Mouse (Mus musculus) embryonic facial prominence, embryonic 11.5 days (tissue): Measurements from ENCODE around the gene Heg1. TPM values are rescaled to one million over a fixed set of nuclear protein-coding genes. Genes with fewer than 3 reads are reported as not detected.

Experiments used
- ATAC-seq: fragments of 200-750 bp; cut with Nextera tagmentation; replicated peaks from 2 replicates; pipeline ENCODE4 v1.8.0; 2017; ENCODE audit warnings: low read depth; ENCODE audit not compliant: insufficient number of reproducible peaks, low FRiP score, low TSS enrichment
- DNase-seq: peaks from one replicate; pipeline ENCODE4 v3.0.0-alpha.2; 2015; ENCODE audit warnings: low spot score
- H3K27ac ChIP-seq: fragments of 300-500 bp; sonication (generic); replicated peaks from 2 replicates; pipeline ENCODE4 v1.5.1; 2014; ENCODE audit warnings: mild to moderate bottlenecking, low read depth, low read length, control low read depth
- H3K27me3 ChIP-seq: fragments of 300-500 bp; sonication (generic); 2 replicates; pipeline ENCODE4 v1.6.1; 2014; ENCODE audit warnings: mild to moderate bottlenecking, low read length, moderate library complexity, mixed read lengths; ENCODE audit not compliant: control insufficient read depth, insufficient read depth
- H3K36me3 ChIP-seq: fragments of 300-500 bp; sonication (generic); replicated peaks from 2 replicates; pipeline ENCODE4 v1.6.1; 2014; ENCODE audit warnings: low read depth, mild to moderate bottlenecking, low read length, moderate library complexity, mixed read lengths; ENCODE audit not compliant: control insufficient read depth, insufficient read depth
- H3K4me1 ChIP-seq: fragments of 300-500 bp; sonication (generic); 2 replicates; pipeline ENCODE4 v1.6.1; 2014; ENCODE audit warnings: low read length, mixed read lengths; ENCODE audit not compliant: control insufficient read depth, insufficient read depth
- H3K4me2 ChIP-seq: fragments of 300-500 bp; sonication (generic); 2 replicates; pipeline ENCODE4 v1.6.1; 2014; ENCODE audit warnings: low read depth, mild to moderate bottlenecking, control low read depth, low read length, moderate library complexity
- H3K4me3 ChIP-seq: fragments of 300-500 bp; sonication (generic); 2 replicates; pipeline ENCODE4 v1.5.1; 2014; ENCODE audit warnings: low read depth, low read length, control low read depth
- H3K9ac ChIP-seq: fragments of 300-500 bp; sonication (generic); replicated peaks from 2 replicates; pipeline ENCODE4 v1.6.1; 2014; ENCODE audit warnings: mild to moderate bottlenecking, control low read depth, low read length
- H3K9me3 ChIP-seq: fragments of 300-500 bp; sonication (generic); replicated peaks from 2 replicates; pipeline ENCODE4 v1.6.1; 2016; ENCODE audit warnings: mild to moderate bottlenecking, low read length, inconsistent platforms, mixed read lengths; ENCODE audit not compliant: control insufficient read depth
- WGBS: fragments of 180-500 bp; shearing (Covaris S2); extraction: QIAGEN DNeasy Blood & Tissue Kit; methylation state at CpG from one replicate; pipeline ENCODE4 v1.1.7; 2014; 5-methylcytosine and 5-hydroxymethylcytosine counted together
- polyA plus RNA-seq: library from polyadenylated mRNA; unstranded; fragments of >200 nt; fragmentation: Nextera tagmentation; extraction: Ambion mirVana; gene quantifications from 2 replicates; pipeline ENCODE4 v1.2.1, GENCODE M21; 2014

The Heg1 gene
- 11.5 and 12.4 TPM in 2 replicates for polyA plus RNA-seq

DNA sequence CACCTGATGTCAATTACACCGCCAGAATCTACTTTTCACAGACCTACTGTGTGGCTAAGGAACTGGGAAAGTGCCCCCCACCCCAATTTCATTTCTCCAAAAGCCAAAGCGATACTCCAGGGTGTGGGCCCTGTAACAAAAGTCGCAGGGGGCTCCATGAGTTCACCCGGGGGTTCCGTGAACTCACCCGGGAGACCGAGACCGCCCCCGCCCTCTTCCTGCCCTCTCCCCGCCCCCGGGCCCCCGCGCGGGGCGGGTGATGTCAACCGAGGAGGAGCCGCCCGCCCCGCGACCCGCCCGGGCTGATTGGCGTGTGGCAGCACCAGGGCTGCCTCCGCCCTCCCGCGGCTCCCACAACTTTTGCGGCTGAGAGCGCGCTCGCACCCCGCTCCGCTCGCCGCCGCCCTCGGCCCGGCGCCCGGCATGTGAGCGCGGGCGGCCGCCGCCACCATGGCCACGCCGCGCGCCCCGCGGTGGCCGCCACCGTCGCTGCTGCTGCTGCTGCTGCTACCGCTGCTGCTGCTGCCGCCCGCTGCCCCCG lies at the start of gene Heg1:
TSS of gene Heg1 (plus strand) at position 209 of the 541 bp plus-strand sequence.
- H3K36me3 ChIP-seq, result no peaks in the 10 kb centered on the region
- H3K9me3 ChIP-seq, result no peaks in the 10 kb centered on the region
- H3K27me3 ChIP-seq, result no peaks in the 10 kb centered on the region
- DNase-seq, result peak; percentile 81
- peak within 1 kb of the TSS; percentile 84 for H3K4me3 ChIP-seq
- no peaks in the 10 kb centered on the region for H3K4me1 ChIP-seq
- peak; percentile 74 for ATAC-seq
- peak within 1 kb of the TSS; percentile 48; the same call in 1 of the 2 replicates for H3K27ac ChIP-seq
- peak within 1 kb of the TSS; percentile 90 for H3K9ac ChIP-seq
- peak within 1 kb of the TSS; percentile 94 for H3K4me2 ChIP-seq
- under 1% methylated on average over 45 of the region's 57 CpGs for WGBS

DNA sequence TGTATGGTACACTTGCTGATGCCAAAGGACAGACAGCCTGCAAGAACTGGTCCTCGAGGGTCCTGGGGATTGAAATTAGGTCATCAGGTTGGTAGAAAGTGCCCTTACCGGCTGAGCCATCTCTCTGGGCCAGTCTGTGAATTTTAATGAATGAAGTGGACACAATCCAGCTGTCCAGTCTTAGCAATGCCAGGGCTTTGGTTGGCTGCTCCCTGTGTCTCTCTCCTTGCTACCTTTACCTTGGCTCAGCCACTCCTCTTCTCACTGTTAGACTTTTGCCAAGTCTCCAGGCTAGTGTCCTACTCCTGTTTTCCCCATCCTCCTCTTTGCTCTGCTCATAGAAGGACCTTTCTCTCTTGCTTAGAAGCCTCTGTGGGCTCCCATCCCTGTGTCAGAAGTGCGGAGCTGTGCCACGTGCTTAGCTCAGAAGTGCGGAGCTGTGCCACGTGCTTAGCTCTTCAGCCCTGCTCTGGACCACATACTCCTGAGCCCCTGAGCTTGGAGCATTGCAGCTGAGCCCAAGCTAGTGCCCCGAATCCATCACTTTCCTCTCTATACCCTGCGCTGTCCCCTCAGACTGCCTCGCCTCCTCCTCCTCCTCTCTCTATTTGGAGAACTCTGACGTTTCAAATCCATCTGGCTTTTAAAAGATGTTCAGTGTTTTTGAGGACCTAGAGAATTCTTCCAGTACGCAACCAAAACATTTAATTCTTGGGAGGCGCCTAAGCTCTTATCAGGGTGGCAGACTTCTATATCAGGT lies 48.2 kb upstream of the Heg1 start:
- Histone ChIP-seq H3K9me3 (no peaks in the 10 kb centered on the region), H3K27ac (no peak overlapping the region), H3K4me3 (no peak overlapping the region), H3K4me2 (no peak overlapping the region), H3K36me3 (no peaks in the 10 kb centered on the region), H3K4me1 (no peaks in the 10 kb centered on the region), H3K27me3 (no peaks in the 10 kb centered on the region), H3K9ac (no peak overlapping the region)
- WGBS, result 77% methylated on average over 12 of the region's 12 CpGs
- no peak for ATAC-seq
- DNase-seq, result no peak

DNA sequence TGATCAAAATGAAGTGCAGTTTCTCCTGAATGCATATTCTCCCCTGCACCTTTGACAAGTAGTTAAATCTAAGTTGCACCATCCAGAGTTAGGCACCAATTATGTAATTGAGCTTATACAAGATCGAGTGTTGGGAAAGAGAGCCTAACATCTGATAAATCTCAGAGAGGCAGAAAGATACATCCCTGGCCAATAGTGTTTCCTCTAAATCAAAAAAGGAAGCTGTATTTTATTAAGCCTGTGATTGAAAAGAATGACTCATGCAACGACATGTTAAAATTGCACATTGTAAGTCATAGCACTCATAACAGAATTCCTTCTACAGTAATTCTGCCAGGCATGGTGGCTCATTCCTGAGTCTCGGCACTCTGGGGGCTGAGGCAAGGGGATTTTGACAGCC lies 42.4 kb upstream of the Heg1 start:
- Histone ChIP-seq H3K9ac (no peak overlapping the region), H3K27ac (no peak overlapping the region), H3K4me2 (no peak overlapping the region), H3K4me3 (no peak overlapping the region), H3K36me3 (no peaks in the 10 kb centered on the region), H3K9me3 (no peaks in the 10 kb centered on the region), H3K4me1 (no peaks in the 10 kb centered on the region), H3K27me3 (no peaks in the 10 kb centered on the region)
- DNase-seq (no peak), ATAC-seq (no peak)
- WGBS, result 67% methylated on average over 3 of the region's 3 CpGs

DNA sequence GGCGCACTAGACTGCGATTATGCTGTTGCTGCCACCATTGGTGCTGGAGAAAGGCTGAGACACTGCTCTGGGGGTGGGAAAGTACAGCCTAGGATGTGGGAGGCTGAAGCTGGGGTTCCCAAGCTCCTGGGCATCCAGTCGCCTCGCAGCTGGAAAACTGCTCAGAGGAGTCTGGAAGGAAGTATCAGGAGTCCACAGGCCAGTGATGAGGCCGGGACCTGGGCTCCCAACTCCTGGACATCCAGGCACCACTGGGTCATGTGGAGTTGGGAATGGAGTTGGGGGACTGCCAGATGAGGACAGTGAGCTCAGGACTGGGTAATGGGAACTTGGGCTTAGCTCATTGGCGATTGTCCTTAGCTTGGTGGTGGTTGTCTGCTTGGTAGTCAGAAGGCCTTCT lies 31.1 kb upstream of the Heg1 start:
- H3K4me2 ChIP-seq, result no peak overlapping the region
- H3K27me3 ChIP-seq, result no peaks in the 10 kb centered on the region
- no peak overlapping the region for H3K9ac ChIP-seq
- no peaks in the 10 kb centered on the region for H3K9me3 ChIP-seq
- H3K27ac ChIP-seq, result no peak overlapping the region
- H3K36me3 ChIP-seq, result no peaks in the 10 kb centered on the region
- no peak overlapping the region for H3K4me3 ChIP-seq
- DNase-seq (no peak), ATAC-seq (no peak)
- H3K4me1 ChIP-seq, result no peaks in the 10 kb centered on the region
- 91% methylated on average over 6 of the region's 6 CpGs for WGBS

DNA sequence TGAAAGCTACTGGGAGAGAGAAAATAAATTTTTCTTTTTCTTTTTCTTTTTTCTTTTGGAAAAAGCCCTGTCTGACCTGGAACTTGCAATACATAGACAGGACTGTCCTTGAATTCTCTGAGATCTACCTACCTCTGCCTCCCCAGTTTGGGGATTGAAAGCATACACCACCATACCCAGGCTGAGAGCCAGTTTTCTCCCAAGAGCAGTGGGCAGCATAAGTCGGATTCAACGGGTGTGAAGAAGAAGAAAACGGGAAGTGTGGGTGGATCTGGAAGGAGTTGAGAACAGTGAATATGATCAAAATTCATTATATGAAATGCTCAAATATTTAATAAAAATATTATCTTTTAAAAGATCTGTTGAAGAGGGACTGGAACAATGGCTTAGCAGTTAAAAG lies 28.7 kb upstream of the Heg1 start:
- Histone ChIP-seq H3K4me1 (no peaks in the 10 kb centered on the region), H3K36me3 (no peaks in the 10 kb centered on the region), H3K9me3 (no peaks in the 10 kb centered on the region), H3K4me2 (no peak overlapping the region), H3K9ac (no peak overlapping the region), H3K4me3 (no peak overlapping the region), H3K27me3 (no peaks in the 10 kb centered on the region), H3K27ac (no peak overlapping the region)
- 89% methylated on average over 3 of the region's 3 CpGs for WGBS
- ATAC-seq, result no peak
- DNase-seq, result no peak

DNA sequence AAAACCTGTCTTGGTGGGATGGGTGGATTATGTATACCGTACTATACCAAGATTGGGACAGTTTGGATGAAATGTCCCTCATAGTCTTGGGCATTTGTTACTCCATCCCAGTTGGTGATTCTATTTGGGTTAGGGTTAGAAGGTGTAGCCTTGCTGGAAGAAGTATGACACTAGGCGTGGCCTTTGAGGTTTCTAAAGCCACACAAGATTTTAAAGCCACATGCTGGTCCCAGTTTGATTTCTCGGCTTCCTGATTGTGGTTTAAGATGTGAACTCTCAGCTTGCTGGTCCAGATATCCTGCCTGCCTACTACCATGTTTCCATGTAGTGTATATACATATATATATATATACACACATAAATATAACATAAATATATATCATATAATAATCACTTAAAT lies 27.0 kb upstream of the Heg1 start:
- no peaks in the 10 kb centered on the region for H3K4me1 ChIP-seq
- no peak for ATAC-seq

DNA sequence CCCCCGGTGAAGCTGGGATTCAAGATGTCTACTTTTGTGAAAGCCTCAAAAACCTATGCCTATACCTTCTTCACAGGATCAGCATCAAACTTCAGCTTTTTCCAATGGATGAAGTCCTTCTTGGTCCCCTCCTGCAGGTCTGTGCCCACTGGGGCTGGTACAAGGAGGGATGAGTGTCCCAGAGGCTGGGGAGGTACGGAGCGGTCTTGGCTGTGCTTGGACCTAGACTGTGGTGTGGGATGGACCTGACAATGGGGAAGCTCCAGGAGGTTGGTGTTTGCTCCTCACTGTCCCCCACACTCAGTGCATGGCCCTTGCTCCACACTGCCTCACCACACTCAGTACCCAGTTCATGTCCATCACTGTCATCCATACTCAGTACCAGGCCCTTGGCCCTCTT lies 26.0 kb upstream of the Heg1 start:
- H3K9ac ChIP-seq, result no peak overlapping the region
- H3K4me3 ChIP-seq, result no peak overlapping the region
- WGBS, result 91% methylated on average over 3 of the region's 3 CpGs
- H3K27me3 ChIP-seq, result no peaks in the 10 kb centered on the region
- no peaks in the 10 kb centered on the region for H3K36me3 ChIP-seq
- no peak for DNase-seq
- no peaks in the 10 kb centered on the region for H3K4me1 ChIP-seq
- no peaks in the 10 kb centered on the region for H3K9me3 ChIP-seq
- H3K27ac ChIP-seq, result no peak overlapping the region
- ATAC-seq, result no peak
- no peak overlapping the region for H3K4me2 ChIP-seq

More for the DNA sequence above, 27.0 kb upstream of the Heg1 start:
- no peak overlapping the region for H3K27ac ChIP-seq
- H3K27me3 ChIP-seq, result no peaks in the 10 kb centered on the region
- H3K4me2 ChIP-seq, result no peak overlapping the region
- H3K9ac ChIP-seq, result no peak overlapping the region
- DNase-seq, result no peak
- no peaks in the 10 kb centered on the region for H3K36me3 ChIP-seq
- H3K4me3 ChIP-seq, result no peak overlapping the region
- no peaks in the 10 kb centered on the region for H3K9me3 ChIP-seq
- WGBS, result 91% methylated on average over 3 of the region's 3 CpGs

DNA sequence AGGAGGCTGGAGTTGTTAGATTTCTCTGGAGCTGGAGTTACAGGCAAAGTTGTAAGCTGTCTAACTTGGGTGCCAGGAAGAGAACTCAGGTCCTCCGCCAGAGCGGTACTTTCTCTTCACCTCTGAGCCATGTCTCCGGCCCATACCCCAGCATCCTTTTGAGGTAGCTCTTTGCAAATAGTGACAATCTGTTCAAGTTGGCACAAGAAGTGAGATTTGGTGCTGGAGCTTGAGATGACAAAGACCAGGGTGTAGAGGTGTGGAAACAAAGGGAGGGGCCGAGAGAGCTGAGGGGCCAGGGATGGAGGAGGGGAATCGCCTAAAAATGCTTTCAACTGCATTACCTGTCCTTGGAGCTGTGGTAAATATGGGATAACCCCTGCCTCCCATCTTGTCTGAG lies 24.6 kb upstream of the Heg1 start:
- no peak overlapping the region for H3K4me3 ChIP-seq
- no peak overlapping the region for H3K27ac ChIP-seq
- DNase-seq (no peak), ATAC-seq (no peak)
- WGBS, result 91% methylated on average over 5 of the region's 5 CpGs
- H3K9me3 ChIP-seq, result no peaks in the 10 kb centered on the region
- no peak overlapping the region for H3K9ac ChIP-seq
- H3K27me3 ChIP-seq, result no peaks in the 10 kb centered on the region
- no peaks in the 10 kb centered on the region for H3K36me3 ChIP-seq
- no peak overlapping the region for H3K4me2 ChIP-seq
- no peaks in the 10 kb centered on the region for H3K4me1 ChIP-seq
